Mouse (Mus musculus): ENCODE measurements around the gene Epb41l4b. TPM values are rescaled to one million over a fixed set of nuclear protein-coding genes. Genes with fewer than 3 reads are reported as not detected.

Epb41l4b gene
- polyA plus RNA-seq, 1 experiment = 16.9 TPM

GRCm38 (mm10) chr4:57116278-57116677 lies 27.0 kb downstream of the Epb41l4b start:
- H3K4me3 ChIP-seq (ENCODE audit: low read depth, low read length) = no peak overlapping the region
- H3K4me1 ChIP-seq (ENCODE audit: control insufficient read depth, insufficient read depth, low read length) = no peaks in the 10 kb centered on the region
- TF ChIP-seq CTCF (IDR thresholded peaks at IDR 0.05; ENCODE audit: low read depth, low read length) (no peak), POLR2A (IDR thresholded peaks at IDR 0.05; ENCODE audit: insufficient read depth, low read length) (no peak), EP300 (IDR thresholded peaks at IDR 0.05; ENCODE audit: insufficient read depth, low read depth, low read length) (no peak)
- H3K9me3 ChIP-seq (replicated peaks; ENCODE audit: control insufficient read depth, insufficient read depth, low read length, poor library complexity, severe bottlenecking) = no peaks in the 10 kb centered on the region
- H3K9ac ChIP-seq (ENCODE audit: low read depth, poor library complexity, severe bottlenecking) = no peak overlapping the region
- no peaks in the 10 kb centered on the region for H3K36me3 ChIP-seq (ENCODE audit: control insufficient read depth, insufficient read depth, low read length, poor library complexity, severe bottlenecking)
- H3K27me3 ChIP-seq (ENCODE audit: control insufficient read depth, insufficient read depth, low read length, poor library complexity, severe bottlenecking) = no peaks in the 10 kb centered on the region
- no peak overlapping the region for H3K27ac ChIP-seq (ENCODE audit: insufficient read depth, low read length)

DNA sequence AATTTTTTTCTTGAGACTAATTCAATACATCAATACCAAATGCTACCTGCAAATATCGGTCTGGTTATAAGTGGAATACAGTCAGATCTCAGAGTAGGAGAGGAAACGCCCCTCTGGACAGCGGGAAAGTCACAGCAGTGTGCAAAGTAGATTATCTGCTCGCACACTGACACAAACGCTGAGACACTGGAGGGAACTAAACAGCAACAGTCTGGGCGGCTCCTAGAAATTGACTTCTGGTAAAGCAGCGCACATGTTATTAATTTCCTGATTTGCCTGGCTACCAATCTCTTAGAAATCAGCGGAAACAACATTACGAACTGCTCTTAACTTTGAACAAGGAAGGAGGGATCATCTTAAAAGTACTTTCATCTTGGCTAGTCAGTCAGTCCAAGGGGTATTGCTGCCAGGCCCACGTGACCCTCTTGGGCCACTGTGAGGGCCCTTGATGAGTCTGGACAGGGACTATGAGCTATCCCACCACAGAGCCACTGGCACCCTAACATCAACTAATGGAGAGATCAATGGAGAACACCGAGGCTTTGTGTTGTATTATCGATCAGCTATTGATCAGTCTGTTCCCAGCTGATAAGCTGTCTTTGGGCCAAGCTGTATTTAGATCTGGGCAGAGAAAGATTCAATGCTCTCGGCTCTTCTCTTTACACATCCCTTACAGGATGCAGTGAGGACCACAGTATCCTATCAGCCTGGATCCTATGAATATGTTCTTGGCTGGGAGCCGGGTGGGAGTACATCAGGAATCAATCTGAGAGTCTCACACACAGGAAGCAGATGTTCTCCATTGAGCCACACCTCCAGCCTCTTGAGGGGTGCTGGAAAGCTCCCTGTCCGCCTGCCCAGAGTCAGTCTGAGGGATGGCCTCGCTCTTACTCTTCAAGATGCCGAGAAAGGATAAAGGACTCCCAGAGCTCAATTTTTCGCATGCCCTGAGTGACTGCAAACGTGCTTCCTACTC lies 28.3 kb downstream of the Epb41l4b start:
- Histone ChIP-seq H3K36me3 (ENCODE audit: control insufficient read depth, insufficient read depth, low read length, poor library complexity, severe bottlenecking) (no peaks in the 10 kb centered on the region), H3K4me3 (ENCODE audit: low read depth, low read length) (no peak overlapping the region), H3K9me3 (replicated peaks; ENCODE audit: control insufficient read depth, insufficient read depth, low read length, poor library complexity, severe bottlenecking) (no peaks in the 10 kb centered on the region), H3K27ac (ENCODE audit: insufficient read depth, low read length) (no peak overlapping the region), H3K27me3 (ENCODE audit: control insufficient read depth, insufficient read depth, low read length, poor library complexity, severe bottlenecking) (no peaks in the 10 kb centered on the region), H3K9ac (ENCODE audit: low read depth, poor library complexity, severe bottlenecking) (no peak overlapping the region), H3K4me1 (ENCODE audit: control insufficient read depth, insufficient read depth, low read length) (no peaks in the 10 kb centered on the region)
- TF ChIP-seq CTCF (IDR thresholded peaks at IDR 0.05; ENCODE audit: low read depth, low read length) = no peak
- TF ChIP-seq EP300 (IDR thresholded peaks at IDR 0.05; ENCODE audit: insufficient read depth, low read depth, low read length) = no peak
- no peak for TF ChIP-seq POLR2A (IDR thresholded peaks at IDR 0.05; ENCODE audit: insufficient read depth, low read length)

DNA sequence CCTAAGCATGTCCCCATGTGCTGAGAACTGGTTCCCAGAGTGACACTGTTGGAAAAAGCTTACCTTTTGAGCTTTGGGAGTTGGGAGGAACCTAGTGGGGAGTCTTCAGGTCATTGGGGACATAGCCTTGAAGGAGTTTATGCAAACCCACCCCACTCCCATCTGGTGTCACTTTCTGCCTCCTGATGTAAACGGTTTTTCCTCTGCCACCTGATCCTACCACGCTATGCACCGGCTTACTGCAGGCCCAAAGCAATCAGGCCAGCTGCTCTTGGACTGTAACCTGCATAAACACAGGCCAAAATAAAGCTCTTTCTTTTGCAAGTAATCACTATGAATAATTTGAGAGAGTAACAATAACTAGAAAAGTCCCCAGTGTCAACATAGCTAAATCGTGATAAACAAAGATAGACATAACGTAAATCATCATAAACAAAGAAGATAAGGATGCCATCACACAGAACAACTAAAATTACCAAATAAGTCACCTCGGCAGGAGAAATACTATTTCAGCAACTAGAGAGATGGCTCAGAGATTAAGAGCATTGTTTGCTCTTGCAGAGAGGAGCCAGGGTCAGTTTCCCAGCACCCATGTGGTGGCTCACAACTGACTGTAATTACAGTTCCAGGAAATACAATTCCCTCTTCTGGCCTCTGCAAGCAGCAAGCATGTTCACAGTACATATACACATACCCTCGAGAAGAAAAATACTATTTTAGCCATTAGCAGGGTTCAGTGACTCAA lies 29.6 kb downstream of the Epb41l4b start:
- Histone ChIP-seq H3K27ac (ENCODE audit: insufficient read depth, low read length) (no peak overlapping the region), H3K27me3 (ENCODE audit: control insufficient read depth, insufficient read depth, low read length, poor library complexity, severe bottlenecking) (no peaks in the 10 kb centered on the region), H3K9me3 (replicated peaks; ENCODE audit: control insufficient read depth, insufficient read depth, low read length, poor library complexity, severe bottlenecking) (no peaks in the 10 kb centered on the region), H3K36me3 (ENCODE audit: control insufficient read depth, insufficient read depth, low read length, poor library complexity, severe bottlenecking) (no peaks in the 10 kb centered on the region), H3K4me3 (ENCODE audit: low read depth, low read length) (no peak overlapping the region), H3K9ac (ENCODE audit: low read depth, poor library complexity, severe bottlenecking) (no peak overlapping the region), H3K4me1 (ENCODE audit: control insufficient read depth, insufficient read depth, low read length) (no peaks in the 10 kb centered on the region)
- TF ChIP-seq EP300 (IDR thresholded peaks at IDR 0.05; ENCODE audit: insufficient read depth, low read depth, low read length) = no peak
- TF ChIP-seq POLR2A (IDR thresholded peaks at IDR 0.05; ENCODE audit: insufficient read depth, low read length) = no peak
- TF ChIP-seq CTCF (IDR thresholded peaks at IDR 0.05; ENCODE audit: low read depth, low read length) = no peak

GRCm38 (mm10) chr4:57111992-57112540 lies 31.2 kb downstream of the Epb41l4b start:
- H3K9ac ChIP-seq (ENCODE audit: low read depth, poor library complexity, severe bottlenecking) = no peak overlapping the region
- H3K9me3 ChIP-seq (replicated peaks; ENCODE audit: control insufficient read depth, insufficient read depth, low read length, poor library complexity, severe bottlenecking) = no peaks in the 10 kb centered on the region
- no peak overlapping the region for H3K4me3 ChIP-seq (ENCODE audit: low read depth, low read length)
- H3K27ac ChIP-seq (ENCODE audit: insufficient read depth, low read length) = no peak overlapping the region
- TF ChIP-seq POLR2A (IDR thresholded peaks at IDR 0.05; ENCODE audit: insufficient read depth, low read length) (no peak), CTCF (IDR thresholded peaks at IDR 0.05; ENCODE audit: low read depth, low read length) (no peak), EP300 (IDR thresholded peaks at IDR 0.05; ENCODE audit: insufficient read depth, low read depth, low read length) (no peak)
- no peaks in the 10 kb centered on the region for H3K36me3 ChIP-seq (ENCODE audit: control insufficient read depth, insufficient read depth, low read length, poor library complexity, severe bottlenecking)
- H3K4me1 ChIP-seq (ENCODE audit: control insufficient read depth, insufficient read depth, low read length) = no peaks in the 10 kb centered on the region
- H3K27me3 ChIP-seq (ENCODE audit: control insufficient read depth, insufficient read depth, low read length, poor library complexity, severe bottlenecking) = no peaks in the 10 kb centered on the region

- no peak for TF ChIP-seq CTCF (IDR thresholded peaks at IDR 0.05; ENCODE audit: low read depth, low read length)
- no peak for TF ChIP-seq EP300 (IDR thresholded peaks at IDR 0.05; ENCODE audit: insufficient read depth, low read depth, low read length)
- no peak for TF ChIP-seq POLR2A (IDR thresholded peaks at IDR 0.05; ENCODE audit: insufficient read depth, low read length)
- H3K27me3 ChIP-seq (ENCODE audit: control insufficient read depth, insufficient read depth, low read length, poor library complexity, severe bottlenecking) = no peaks in the 10 kb centered on the region
- H3K9me3 ChIP-seq (replicated peaks; ENCODE audit: control insufficient read depth, insufficient read depth, low read length, poor library complexity, severe bottlenecking) = no peaks in the 10 kb centered on the region
- no peaks in the 10 kb centered on the region for H3K36me3 ChIP-seq (ENCODE audit: control insufficient read depth, insufficient read depth, low read length, poor library complexity, severe bottlenecking)
- no peak overlapping the region for H3K27ac ChIP-seq (ENCODE audit: insufficient read depth, low read length)
- no peaks in the 10 kb centered on the region for H3K4me1 ChIP-seq (ENCODE audit: control insufficient read depth, insufficient read depth, low read length)
- H3K4me3 ChIP-seq (ENCODE audit: low read depth, low read length) = no peak overlapping the region
- no peak overlapping the region for H3K9ac ChIP-seq (ENCODE audit: low read depth, poor library complexity, severe bottlenecking)
These were observed 31.8 kb downstream of the Epb41l4b start for GRCm38 (mm10) chr4:57111411-57111810.

Measured in ES-Bruce4 (cell line).